Mouse (Mus musculus): ENCODE results near the gene Tmed9. TPM values are rescaled to one million over a fixed set of nuclear protein-coding genes. Genes with fewer than 3 reads are reported as not detected.

The Tmed9 gene
- total and polyA plus RNA-seq, 3 experiments, result 64.5 to 95.7 (median 85.5) TPM

DNA sequence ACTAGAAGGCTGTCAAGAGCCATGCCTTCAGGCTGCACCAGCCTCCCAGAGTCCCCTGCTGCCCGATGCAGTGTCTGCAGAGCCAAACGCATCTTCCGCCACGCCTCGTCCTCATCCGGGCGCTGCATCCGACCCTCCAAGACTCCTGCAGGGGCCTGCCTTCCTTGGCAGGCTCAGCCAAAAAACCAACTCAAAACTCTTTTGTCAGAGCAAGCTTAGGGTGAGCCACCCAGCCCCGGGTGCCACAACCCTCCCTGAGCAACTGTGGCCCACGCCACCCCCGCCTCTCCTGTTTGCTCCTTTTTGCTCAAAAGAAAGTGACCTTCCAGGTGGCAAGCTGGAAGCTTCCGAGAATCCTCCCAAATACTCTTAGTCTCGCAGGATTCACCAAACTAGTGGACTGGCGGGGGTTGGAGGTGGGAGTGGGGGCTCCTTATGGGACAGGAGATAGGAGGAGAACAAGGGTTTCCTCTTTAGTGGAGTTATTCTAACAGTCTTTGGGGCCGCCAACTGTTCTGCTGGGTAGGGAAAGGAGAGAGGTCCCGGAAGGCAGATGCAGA lies 3.7 kb upstream of the Tmed9 start:
- WGBS, result 15% methylated on average over 16 of the region's 16 CpGs
- Histone ChIP-seq H3K9ac (ENCODE audit: low read depth, low read length) (peak overlapping the region; percentile 91), H3K79me2 (replicated peaks; ENCODE audit: control insufficient read depth, insufficient read depth, low read length) (peaks cover 8% of the 10 kb centered on the region), H3K4me3 (peak overlapping the region; percentile 67), H3K4me1 (ENCODE audit: control insufficient read depth, insufficient read depth, low read length) (peaks cover 5% of the 10 kb centered on the region), H3K27ac (peak overlapping the region; percentile 20; the same call in 1 of the 2 replicates), H3K27me3 (ENCODE audit: control insufficient read depth, insufficient read depth, low read length) (no peaks in the 10 kb centered on the region), H3K36me3 (ENCODE audit: control insufficient read depth, insufficient read depth, low read length) (no peaks in the 10 kb centered on the region)
- DNase-seq, result peak; percentile 27 to 45
- TF ChIP-seq EP300 (IDR thresholded peaks at IDR 0.05; ENCODE audit: insufficient read depth, low read depth, low read length) (no peak), CTCF (IDR thresholded peaks at IDR 0.05) (no peak), POLR2A (IDR thresholded peaks at IDR 0.05; ENCODE audit: insufficient read depth, low read depth, low read length) (no peak)
- intact Hi-C loops (cut with DNase I), result loop anchor here (2.0 kb wide), 3 partner anchors 33 to 65 kb away; partner anchors contain the start of genes Caml, Ddx41 and Ddx46

DNA sequence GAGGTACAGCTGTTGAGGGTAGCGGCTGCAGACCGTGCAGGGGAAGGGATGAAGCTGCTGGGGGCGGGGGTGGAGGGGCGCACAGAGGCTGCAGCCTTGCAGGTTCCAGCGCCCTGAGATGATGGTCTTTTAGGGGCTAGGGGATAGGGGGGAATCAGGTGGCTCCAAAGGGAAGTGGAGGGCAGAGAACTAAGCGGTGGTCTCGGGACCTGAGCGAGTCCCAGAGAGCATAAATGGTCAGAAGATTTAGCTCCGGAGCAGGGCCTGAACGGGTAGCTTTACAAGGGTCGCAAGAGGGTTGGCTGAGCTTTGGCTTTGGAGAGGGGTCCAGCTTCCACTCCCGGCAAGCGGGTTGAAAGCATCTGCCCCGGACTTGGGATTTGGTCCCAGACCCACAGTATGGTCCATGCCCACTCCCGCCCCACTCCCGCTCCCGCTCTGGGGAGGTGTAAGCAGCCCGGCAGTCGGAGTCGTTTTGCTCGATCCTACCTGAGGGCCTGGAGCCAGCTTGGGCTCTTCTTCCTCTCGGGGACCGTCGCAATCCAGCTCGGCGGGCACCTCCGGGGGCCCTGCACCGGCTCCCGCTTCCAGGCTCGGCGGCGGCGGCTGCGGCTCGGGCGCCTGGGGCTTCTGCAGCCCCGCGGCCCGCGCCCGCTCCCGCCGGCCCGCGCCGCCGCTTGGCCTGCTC lies 3.1 kb upstream of the Tmed9 start:
- peaks cover 8% of the 10 kb centered on the region for H3K79me2 ChIP-seq (replicated peaks; ENCODE audit: control insufficient read depth, insufficient read depth, low read length)
- peak in 1 of 2 experiments; percentile 66 for DNase-seq

DNA sequence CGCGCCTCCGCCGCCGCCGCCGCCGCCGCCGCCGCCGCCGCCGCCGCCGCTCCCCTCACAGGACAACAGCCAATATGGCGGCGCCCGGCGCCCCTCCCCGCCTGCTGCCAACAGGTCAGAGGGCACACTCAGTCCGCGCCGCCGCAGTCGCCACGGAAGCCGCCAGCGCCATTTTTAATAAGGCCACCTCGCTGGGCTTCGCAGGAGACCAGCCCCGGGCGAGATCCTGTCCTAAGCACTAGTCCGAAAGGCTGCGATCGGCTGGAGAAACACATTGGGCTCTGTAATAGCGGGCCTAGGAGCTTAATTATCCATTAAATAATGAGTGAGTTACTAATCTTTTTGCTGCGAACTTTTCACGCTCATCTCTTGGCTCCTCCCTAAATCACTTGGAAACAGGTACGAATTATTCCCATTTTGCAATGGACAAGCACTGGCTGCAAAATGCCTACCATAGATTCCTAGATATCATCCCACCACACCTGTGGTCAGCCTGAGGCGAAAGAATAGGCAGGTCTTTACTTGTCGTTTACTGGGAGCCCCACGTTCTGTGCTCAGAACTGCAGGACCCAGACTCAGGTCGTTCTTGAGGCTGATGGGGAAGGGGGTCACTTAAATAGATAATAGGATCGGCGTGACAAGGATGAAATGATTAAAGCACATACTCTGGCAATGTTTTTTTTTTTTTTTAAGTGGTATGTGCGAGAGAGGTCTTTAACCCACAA lies 2.3 kb upstream of the Tmed9 start, which contains the start of gene Fam193b:
Gene Fam193b (minus strand): TSS at position 94 of the 725 bp plus-strand sequence.
- intact Hi-C loops (cut with DNase I), result loop anchor here (1.0 to 2.0 kb wide), 4 partner anchors 21 to 64 kb away; partner anchors contain the start of genes Caml, Ddx41 and Ddx46
- WGBS, result 2% methylated on average over 29 of the region's 47 CpGs
- H3K79me2 ChIP-seq (replicated peaks; ENCODE audit: control insufficient read depth, insufficient read depth, low read length), result peaks cover 6% of the 10 kb centered on the region

More for the DNA sequence above, 3.1 kb upstream of the Tmed9 start:
- no peak for TF ChIP-seq EP300 (IDR thresholded peaks at IDR 0.05; ENCODE audit: insufficient read depth, low read depth, low read length)
- H3K4me1 ChIP-seq (ENCODE audit: control insufficient read depth, insufficient read depth, low read length), result peaks cover 5% of the 10 kb centered on the region
- peak overlapping the region; percentile 91 for H3K9ac ChIP-seq (ENCODE audit: low read depth, low read length)
- no peaks in the 10 kb centered on the region for H3K27me3 ChIP-seq (ENCODE audit: control insufficient read depth, insufficient read depth, low read length)
- peak overlapping the region; percentile 85 for H3K27ac ChIP-seq
- 6% methylated on average over 47 of the region's 47 CpGs for WGBS
- H3K4me3 ChIP-seq, result peak overlapping the region; percentile 67
- H3K36me3 ChIP-seq (ENCODE audit: control insufficient read depth, insufficient read depth, low read length), result no peaks in the 10 kb centered on the region
- intact Hi-C loops (cut with DNase I), result loop anchor here (2.0 kb wide), 3 partner anchors 34 to 64 kb away; partner anchors contain the start of genes Caml, Ddx41 and Ddx46

DNA sequence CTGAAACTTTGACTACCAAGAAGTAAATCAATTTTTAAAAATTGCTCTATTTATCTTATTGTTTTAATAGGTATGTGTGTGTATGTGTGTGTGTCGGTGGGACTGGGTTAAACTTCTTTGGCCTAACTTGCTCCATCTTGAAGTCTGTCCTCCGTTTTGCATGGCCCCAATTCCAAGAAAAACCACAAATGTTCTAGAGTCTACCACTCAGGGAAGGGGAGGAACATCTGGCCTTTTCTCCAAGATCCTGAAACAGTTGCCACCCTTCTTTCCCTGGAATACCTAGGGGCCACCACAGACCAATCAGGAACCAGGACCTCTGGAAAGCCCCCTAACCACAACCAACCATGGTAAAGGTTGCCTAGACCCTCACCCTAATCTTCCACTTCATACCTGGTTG lies 1.6 kb upstream of the Tmed9 start:
- H3K9ac ChIP-seq (ENCODE audit: low read depth, low read length), result no peak overlapping the region
- H3K79me2 ChIP-seq (replicated peaks; ENCODE audit: control insufficient read depth, insufficient read depth, low read length), result peaks cover 2% of the 10 kb centered on the region; the same call in 1 of the 2 replicates
- no peaks in the 10 kb centered on the region for H3K27me3 ChIP-seq (ENCODE audit: control insufficient read depth, insufficient read depth, low read length)
- peaks cover 3% of the 10 kb centered on the region for H3K4me1 ChIP-seq (ENCODE audit: control insufficient read depth, insufficient read depth, low read length)
- no peak for DNase-seq
- intact Hi-C loops (cut with DNase I), result loop anchor here (1.0 to 2.0 kb wide), 4 partner anchors 20 to 63 kb away; partner anchors contain the start of genes Caml, Ddx41 and Ddx46
- WGBS, result 93% methylated on average over 2 of the region's 2 CpGs
- H3K27ac ChIP-seq, result no peak overlapping the region
- no peaks in the 10 kb centered on the region for H3K36me3 ChIP-seq (ENCODE audit: control insufficient read depth, insufficient read depth, low read length)
- H3K4me3 ChIP-seq, result no peak overlapping the region
- TF ChIP-seq CTCF (IDR thresholded peaks at IDR 0.05) (no peak), EP300 (IDR thresholded peaks at IDR 0.05; ENCODE audit: insufficient read depth, low read depth, low read length) (no peak), POLR2A (IDR thresholded peaks at IDR 0.05; ENCODE audit: insufficient read depth, low read depth, low read length) (no peak)

More for the DNA sequence above, 2.3 kb upstream of the Tmed9 start, which contains the start of gene Fam193b:
- H3K4me3 ChIP-seq, result peak within 1 kb of the TSS; percentile 67
- peak within 1 kb of the TSS; percentile 91 for H3K9ac ChIP-seq (ENCODE audit: low read depth, low read length)
- H3K4me1 ChIP-seq (ENCODE audit: control insufficient read depth, insufficient read depth, low read length), result peaks cover 5% of the 10 kb centered on the region
- peak; percentile 95 to 98 for DNase-seq
- H3K36me3 ChIP-seq (ENCODE audit: control insufficient read depth, insufficient read depth, low read length), result no peaks in the 10 kb centered on the region
- H3K27ac ChIP-seq, result peak within 1 kb of the TSS; percentile 85
- H3K27me3 ChIP-seq (ENCODE audit: control insufficient read depth, insufficient read depth, low read length), result no peaks in the 10 kb centered on the region
- TF ChIP-seq POLR2A (IDR thresholded peaks at IDR 0.05; ENCODE audit: insufficient read depth, low read depth, low read length) (peak; percentile 76), EP300 (IDR thresholded peaks at IDR 0.05; ENCODE audit: insufficient read depth, low read depth, low read length) (no peak), CTCF (IDR thresholded peaks at IDR 0.05) (no peak)

DNA sequence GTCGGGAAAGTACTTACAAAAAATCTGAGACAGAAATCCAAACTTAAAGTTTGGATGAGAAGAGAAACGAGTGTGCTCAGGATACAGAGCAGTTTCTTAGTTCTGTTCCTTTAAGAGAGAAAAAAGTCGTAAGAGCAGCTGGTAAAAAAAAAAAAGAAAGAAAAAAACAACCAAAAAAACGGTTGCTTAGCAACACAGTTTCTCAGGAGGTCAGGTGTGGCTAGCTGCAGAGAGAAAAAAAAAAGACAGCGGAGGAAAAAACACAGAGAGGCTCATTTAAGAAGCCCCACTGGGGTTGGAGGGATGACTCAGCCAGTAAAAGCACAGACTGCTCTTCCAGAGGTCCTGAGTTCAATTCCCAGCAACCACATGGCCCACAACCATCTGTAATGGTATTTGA lies 789 bp downstream of the Tmed9 start:
- H3K4me1 ChIP-seq (ENCODE audit: control insufficient read depth, insufficient read depth, low read length), result peaks cover 3% of the 10 kb centered on the region
- H3K4me3 ChIP-seq, result no peak overlapping the region
- intact Hi-C loops (cut with DNase I), result no loop called here
- 68% methylated on average over 5 of the region's 5 CpGs for WGBS
- no peak for TF ChIP-seq EP300 (IDR thresholded peaks at IDR 0.05; ENCODE audit: insufficient read depth, low read depth, low read length)
- no peak for TF ChIP-seq CTCF (IDR thresholded peaks at IDR 0.05)
- TF ChIP-seq POLR2A (IDR thresholded peaks at IDR 0.05; ENCODE audit: insufficient read depth, low read depth, low read length), result no peak
- no peaks in the 10 kb centered on the region for H3K27me3 ChIP-seq (ENCODE audit: control insufficient read depth, insufficient read depth, low read length)
- H3K27ac ChIP-seq, result no peak overlapping the region
- no peaks in the 10 kb centered on the region for H3K36me3 ChIP-seq (ENCODE audit: control insufficient read depth, insufficient read depth, low read length)
- no peak overlapping the region for H3K9ac ChIP-seq (ENCODE audit: low read depth, low read length)
- no peak for DNase-seq
- H3K79me2 ChIP-seq (replicated peaks; ENCODE audit: control insufficient read depth, insufficient read depth, low read length), result 0 out of 2 replicates have a peak, but pooled peaks cover 2% of the 10 kb centered on the region
